Mouse (Mus musculus): ENCODE data around the gene Tmem39a.

DNA sequence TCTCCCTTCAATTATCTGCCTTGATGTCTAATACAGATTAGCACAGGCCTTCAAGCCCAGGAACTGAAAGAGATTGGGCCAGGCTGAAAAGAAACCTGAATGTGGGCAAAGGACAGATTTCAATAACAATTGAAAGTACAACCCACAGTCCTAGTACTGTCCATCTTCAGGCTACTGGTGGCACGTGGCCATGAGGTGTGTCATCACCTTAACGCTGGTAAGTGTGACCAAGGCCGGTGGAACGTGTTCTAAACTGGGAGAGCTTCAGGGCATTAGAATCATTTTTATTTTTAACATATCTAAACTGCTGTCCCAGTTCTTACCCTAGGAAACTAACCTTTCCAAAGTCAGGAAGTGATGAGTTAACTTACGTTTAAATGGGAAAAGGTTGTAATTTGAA lies 28.7 kb downstream of the Tmem39a start:
- no peak for TF ChIP-seq CTCF (IDR thresholded peaks at IDR 0.05; ENCODE audit: borderline replicate concordance, control insufficient read depth, extremely low read depth, insufficient read depth, low read length, poor library complexity)
- TF ChIP-seq POLR2A (IDR thresholded peaks at IDR 0.05; ENCODE audit: control insufficient read depth, extremely low read depth, insufficient read depth, low read length, poor library complexity) = no peak
